Mouse (Mus musculus) midbrain, embryonic 14.5 days (tissue): ENCODE results near the gene Xpo6. TPM values are rescaled to one million over a fixed set of nuclear protein-coding genes. Genes with fewer than 3 reads are reported as not detected.

Source experiments
- ATAC-seq: fragments of 200-750 bp; cut with Nextera tagmentation; 2 replicates; pipeline ENCODE4 v1.8.0; 2017; ENCODE audit warnings: moderate number of reproducible peaks, moderate library complexity; ENCODE audit not compliant: low FRiP score, low TSS enrichment
- DNase-seq: peaks from one replicate; pipeline ENCODE4 v3.0.0-alpha.2; 2015
- H3K27ac ChIP-seq: fragments of 300-500 bp; sonication (generic); replicated peaks from 2 replicates; pipeline ENCODE4 v1.5.1; 2014; ENCODE audit warnings: mild to moderate bottlenecking, low read depth, low read length, moderate library complexity
- H3K27me3 ChIP-seq: fragments of 300-500 bp; sonication (generic); 2 replicates; pipeline ENCODE4 v1.6.1; 2014; ENCODE audit warnings: low read length, control low read depth, mixed read lengths; ENCODE audit not compliant: control insufficient read depth, insufficient read depth
- H3K36me3 ChIP-seq: fragments of 300-500 bp; sonication (generic); 2 replicates; pipeline ENCODE4 v1.6.1; 2014; ENCODE audit warnings: low read length, control low read depth; ENCODE audit not compliant: control insufficient read depth, insufficient read depth
- H3K4me1 ChIP-seq: fragments of 300-500 bp; sonication (generic); 2 replicates; pipeline ENCODE4 v1.6.1; 2014; ENCODE audit warnings: mild to moderate bottlenecking, antibody characterized with exemption, low read length, control low read depth; ENCODE audit not compliant: control insufficient read depth, insufficient read depth
- H3K4me2 ChIP-seq: fragments of 300-500 bp; sonication (generic); 2 replicates; pipeline ENCODE4 v1.6.1; 2014; ENCODE audit warnings: mild to moderate bottlenecking, low read length, moderate library complexity
- H3K4me3 ChIP-seq: fragments of 300-500 bp; sonication (generic); replicated peaks from 2 replicates; pipeline ENCODE4 v1.5.1; 2014; ENCODE audit warnings: low read depth, low read length
- H3K9ac ChIP-seq: fragments of 300-500 bp; sonication (generic); replicated peaks from 2 replicates; pipeline ENCODE4 v1.6.1; 2014; ENCODE audit warnings: mild to moderate bottlenecking, low read length, moderate library complexity
- H3K9me3 ChIP-seq: fragments of 300-500 bp; sonication (generic); 2 replicates; pipeline ENCODE4 v1.6.1; 2016; ENCODE audit warnings: low read length, control low read depth, mixed read lengths; ENCODE audit not compliant: control insufficient read depth
- WGBS: fragments of 180-500 bp; shearing (Covaris S2); extraction: QIAGEN DNeasy Blood & Tissue Kit; methylation state at CpG from one replicate; pipeline ENCODE4 v1.1.7; 2014; 5-methylcytosine and 5-hydroxymethylcytosine counted together
- polyA plus RNA-seq: library from polyadenylated mRNA; unstranded; fragments of >200 nt; fragmentation: Nextera tagmentation; extraction: Ambion mirVana; gene quantifications from 2 replicates; pipeline ENCODE4 v1.2.1, GENCODE M21; 2014

Gene Xpo6
- polyA plus RNA-seq, 1 experiment from 2014 or later, result 64.2 TPM

DNA sequence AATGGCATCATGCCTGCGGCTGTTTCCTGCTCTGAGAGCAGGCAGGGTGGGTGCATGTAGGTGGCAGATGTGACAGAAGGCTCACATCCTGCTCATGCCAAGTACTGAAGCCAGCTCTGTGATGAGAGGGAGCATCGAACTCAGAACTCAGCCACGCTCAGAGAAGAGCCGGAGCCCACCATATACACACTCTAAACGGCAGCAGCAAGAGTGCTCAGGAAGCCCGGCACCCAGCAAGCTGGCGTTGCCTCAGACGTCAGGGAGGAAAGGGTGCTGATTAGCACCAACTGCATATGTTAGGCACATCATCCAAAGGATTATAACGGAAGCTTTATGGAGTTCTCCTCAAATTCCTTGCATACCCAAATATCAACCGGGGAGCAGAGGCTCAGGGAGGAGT, 112.7 kb downstream of the Xpo6 start:
- Histone ChIP-seq H3K9me3 (no peaks in the 10 kb centered on the region), H3K4me2 (no peak overlapping the region), H3K9ac (no peak overlapping the region), H3K27ac (no peak overlapping the region), H3K4me1 (peaks cover 14% of the 10 kb centered on the region), H3K4me3 (no peak overlapping the region), H3K36me3 (no peaks in the 10 kb centered on the region), H3K27me3 (peaks cover 20% of the 10 kb centered on the region; the same call in 1 of the 2 replicates)
- DNase-seq (no peak), ATAC-seq (no peak)
- WGBS, result 76% methylated on average over 10 of the region's 10 CpGs

DNA sequence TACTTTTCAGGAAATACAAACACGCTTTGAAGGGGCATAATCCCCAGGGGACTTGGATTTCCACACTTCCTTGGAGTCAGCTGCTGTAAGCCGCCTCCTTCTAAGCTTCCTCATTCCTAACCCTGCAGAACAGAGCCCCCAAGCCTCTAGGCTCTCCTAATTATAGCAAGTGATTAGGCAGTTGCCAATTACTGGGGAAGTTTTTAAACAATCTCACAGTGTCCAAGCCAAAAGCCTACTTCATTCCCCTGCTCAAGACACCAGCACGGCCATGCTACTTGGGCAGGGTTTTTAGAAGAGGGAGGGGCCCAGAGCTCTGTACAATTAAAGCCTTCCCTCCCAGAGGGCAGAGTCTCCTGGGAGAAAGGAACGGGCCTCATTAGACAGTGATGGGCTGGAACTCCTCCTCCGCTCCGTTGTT, 114.0 kb downstream of the Xpo6 start:
- Histone ChIP-seq H3K4me3 (no peak overlapping the region), H3K4me2 (no peak overlapping the region), H3K9ac (no peak overlapping the region), H3K27ac (no peak overlapping the region), H3K27me3 (peaks cover 26% of the 10 kb centered on the region; the same call in 1 of the 2 replicates), H3K36me3 (no peaks in the 10 kb centered on the region), H3K9me3 (no peaks in the 10 kb centered on the region), H3K4me1 (peaks cover 16% of the 10 kb centered on the region)
- 11% methylated on average over 6 of the region's 6 CpGs for WGBS
- ATAC-seq, result no peak
- DNase-seq, result peak; percentile 66

DNA sequence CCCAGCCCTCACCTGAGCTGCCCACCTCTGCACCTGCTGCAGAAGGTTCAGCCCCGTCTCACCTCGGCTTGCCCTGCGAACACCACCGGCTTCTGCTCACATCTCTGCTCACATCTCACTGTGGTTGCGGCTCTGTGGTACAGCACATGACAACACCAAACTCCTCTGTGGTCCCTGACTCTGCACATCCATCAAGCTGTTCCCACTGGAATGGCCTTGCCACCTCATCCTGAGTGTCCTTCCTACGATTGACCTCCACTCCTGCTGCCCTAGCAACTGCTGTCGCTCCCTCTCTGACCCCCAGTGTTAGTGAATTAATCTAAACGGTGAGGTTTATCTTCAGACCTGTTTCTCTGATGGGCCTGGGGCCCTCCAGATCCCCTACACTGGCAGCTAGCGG, 115.1 kb downstream of the Xpo6 start:
- no peak overlapping the region for H3K4me2 ChIP-seq
- H3K27ac ChIP-seq, result no peak overlapping the region
- DNase-seq (no peak), ATAC-seq (no peak)
- H3K9ac ChIP-seq, result no peak overlapping the region
- 91% methylated on average over 9 of the region's 9 CpGs for WGBS
- peaks cover 35% of the 10 kb centered on the region for H3K27me3 ChIP-seq
- H3K4me3 ChIP-seq, result no peak overlapping the region
- no peaks in the 10 kb centered on the region for H3K36me3 ChIP-seq
- H3K4me1 ChIP-seq, result peaks cover 16% of the 10 kb centered on the region
- no peaks in the 10 kb centered on the region for H3K9me3 ChIP-seq

DNA sequence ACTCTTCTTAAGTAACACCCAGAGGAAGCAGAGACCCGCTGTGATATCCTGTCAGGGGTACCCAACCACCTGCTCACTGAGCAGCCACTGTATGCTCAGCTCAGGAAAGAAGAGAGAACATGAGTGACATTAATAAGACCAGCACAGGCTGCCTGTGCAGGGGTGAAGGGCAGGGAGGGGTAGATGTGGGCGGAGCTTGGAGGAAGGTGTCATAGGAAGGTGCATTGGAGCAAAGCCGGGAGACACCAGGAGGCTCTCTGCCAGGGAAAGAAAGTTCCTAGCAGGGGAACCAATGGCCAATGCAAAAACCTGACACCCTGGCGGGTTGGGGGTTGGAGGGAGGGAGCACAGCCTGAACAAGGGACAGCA, 116.3 kb downstream of the Xpo6 start:
- Histone ChIP-seq H3K27me3 (peaks cover 38% of the 10 kb centered on the region), H3K4me1 (peaks cover 16% of the 10 kb centered on the region), H3K27ac (no peak overlapping the region), H3K9ac (no peak overlapping the region), H3K9me3 (no peaks in the 10 kb centered on the region), H3K36me3 (no peaks in the 10 kb centered on the region), H3K4me3 (no peak overlapping the region), H3K4me2 (no peak overlapping the region)
- DNase-seq (no peak), ATAC-seq (no peak)
- WGBS, result 10% methylated on average over 4 of the region's 4 CpGs

DNA sequence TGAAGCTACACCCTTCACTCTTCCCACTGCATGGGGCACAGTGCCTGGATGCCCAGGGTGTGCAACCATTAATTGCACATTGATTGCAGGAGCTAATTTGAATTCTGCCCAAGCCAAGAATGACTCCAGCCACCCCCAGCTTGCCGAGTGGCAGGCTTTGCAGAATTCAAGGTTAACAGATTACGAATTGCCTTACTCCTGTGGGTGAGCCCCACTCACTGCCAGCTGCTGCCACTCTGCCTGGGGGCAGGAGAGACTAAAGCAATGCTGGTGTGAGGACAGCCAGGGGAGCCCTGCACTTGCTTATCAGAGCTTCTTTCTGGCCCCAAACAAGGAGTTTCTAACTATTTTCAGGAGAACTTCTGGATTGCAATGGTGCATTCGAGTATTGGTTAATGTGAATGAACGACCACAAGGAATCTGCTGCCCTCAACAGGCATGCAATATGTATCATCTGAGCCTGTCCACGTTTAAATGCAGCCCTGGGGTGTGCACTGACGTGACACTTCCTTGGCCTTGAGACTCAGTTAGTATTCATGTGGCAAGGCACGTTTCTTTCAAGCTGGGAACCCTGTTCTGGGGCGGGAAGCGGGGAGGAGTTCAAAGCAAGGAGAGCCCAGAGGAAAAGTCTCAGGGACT, 116.8 kb downstream of the Xpo6 start:
- H3K4me1 ChIP-seq, result peaks cover 16% of the 10 kb centered on the region

DNA sequence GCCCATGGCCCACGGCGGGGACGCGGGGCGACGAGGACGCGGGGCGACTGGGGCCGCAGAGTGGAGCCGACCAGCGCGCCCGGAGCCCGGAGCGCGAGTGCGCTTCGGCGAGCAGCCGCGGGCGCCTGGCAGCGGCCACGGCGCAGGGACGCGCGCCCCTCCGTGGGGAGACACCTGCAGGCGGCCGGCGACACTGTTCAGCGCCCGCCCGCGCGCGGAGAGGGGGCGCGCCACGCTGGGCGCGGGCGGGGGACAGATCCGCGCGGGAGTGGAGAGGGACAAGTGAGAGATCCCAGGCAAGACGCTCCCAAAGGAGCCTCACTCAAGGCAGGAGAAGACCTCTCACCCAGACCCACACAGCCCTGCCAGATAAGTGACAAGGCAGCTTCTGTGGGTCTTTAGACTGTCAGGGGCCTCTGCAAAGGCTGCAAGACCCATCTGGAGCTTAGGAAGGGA, 118.0 kb downstream of the Xpo6 start, which contains the start of gene Gsg1l:
Gene Gsg1l (minus strand): TSS at position 126 of the 456 bp plus-strand sequence.
- Histone ChIP-seq H3K27me3 (peaks cover 38% of the 10 kb centered on the region), H3K4me3 (peak within 1 kb of the TSS; percentile 59), H3K4me2 (peak within 1 kb of the TSS; percentile 91), H3K36me3 (no peaks in the 10 kb centered on the region), H3K9ac (peak within 1 kb of the TSS; percentile 68), H3K9me3 (no peaks in the 10 kb centered on the region), H3K27ac (0 out of 2 replicates have a peak within 1 kb of the TSS, but pooled peaks have one; percentile 41), H3K4me1 (peaks cover 16% of the 10 kb centered on the region)
- under 1% methylated on average over 49 of the region's 49 CpGs for WGBS
- ATAC-seq (peak; percentile 21; the same call in 1 of the 2 replicates), DNase-seq (peak; percentile 83)

More for the DNA sequence above, 116.8 kb downstream of the Xpo6 start:
- no peaks in the 10 kb centered on the region for H3K9me3 ChIP-seq
- peaks cover 38% of the 10 kb centered on the region for H3K27me3 ChIP-seq
- H3K4me2 ChIP-seq, result no peak overlapping the region
- no peak for ATAC-seq
- no peak overlapping the region for H3K9ac ChIP-seq
- no peak overlapping the region for H3K4me3 ChIP-seq
- H3K36me3 ChIP-seq, result no peaks in the 10 kb centered on the region
- H3K27ac ChIP-seq, result no peak overlapping the region
- 16% methylated on average over 9 of the region's 9 CpGs for WGBS
- DNase-seq, result peak; percentile 67

DNA sequence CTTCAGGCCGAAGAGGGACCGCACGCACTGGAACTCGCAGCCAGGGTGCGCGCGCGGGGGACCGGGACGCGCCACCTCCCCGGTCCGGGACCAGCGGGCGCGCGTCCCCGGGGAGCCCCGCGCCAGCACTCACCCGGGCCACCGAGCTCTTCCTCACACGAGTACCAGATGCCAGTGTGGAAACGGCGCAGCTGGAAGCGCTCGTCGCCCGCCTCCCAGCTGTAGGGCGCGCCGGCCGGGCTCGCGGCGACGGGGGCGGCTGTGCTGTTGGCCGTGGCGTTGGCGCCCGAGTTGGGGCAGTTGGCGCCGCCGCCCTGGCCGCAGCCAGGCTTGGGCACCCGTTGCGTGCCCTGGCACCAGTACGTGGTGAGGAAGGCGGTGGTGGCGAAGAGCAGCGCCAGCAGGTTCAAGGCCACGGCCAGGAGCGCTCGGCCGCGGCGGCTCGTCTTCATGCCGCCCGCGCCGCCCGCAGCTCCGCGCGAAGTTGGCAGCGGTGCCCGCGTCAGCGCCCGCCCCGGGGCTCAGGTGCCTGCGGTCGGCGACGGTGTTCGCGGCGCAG, 118.5 kb downstream of the Xpo6 start:
- Histone ChIP-seq H3K4me3 (peak overlapping the region; percentile 59), H3K9me3 (no peaks in the 10 kb centered on the region), H3K4me1 (peaks cover 16% of the 10 kb centered on the region), H3K36me3 (no peaks in the 10 kb centered on the region), H3K27me3 (peaks cover 38% of the 10 kb centered on the region), H3K9ac (peak overlapping the region; percentile 68), H3K4me2 (peak overlapping the region; percentile 91), H3K27ac (0 out of 2 replicates have a peak overlapping the region, but pooled peaks have one; percentile 41)
- 0 out of 2 replicates have a peak, but pooled peaks have one; percentile 37 for ATAC-seq
- DNase-seq, result peak; percentile 62
- WGBS, result under 1% methylated on average over 80 of the region's 80 CpGs

DNA sequence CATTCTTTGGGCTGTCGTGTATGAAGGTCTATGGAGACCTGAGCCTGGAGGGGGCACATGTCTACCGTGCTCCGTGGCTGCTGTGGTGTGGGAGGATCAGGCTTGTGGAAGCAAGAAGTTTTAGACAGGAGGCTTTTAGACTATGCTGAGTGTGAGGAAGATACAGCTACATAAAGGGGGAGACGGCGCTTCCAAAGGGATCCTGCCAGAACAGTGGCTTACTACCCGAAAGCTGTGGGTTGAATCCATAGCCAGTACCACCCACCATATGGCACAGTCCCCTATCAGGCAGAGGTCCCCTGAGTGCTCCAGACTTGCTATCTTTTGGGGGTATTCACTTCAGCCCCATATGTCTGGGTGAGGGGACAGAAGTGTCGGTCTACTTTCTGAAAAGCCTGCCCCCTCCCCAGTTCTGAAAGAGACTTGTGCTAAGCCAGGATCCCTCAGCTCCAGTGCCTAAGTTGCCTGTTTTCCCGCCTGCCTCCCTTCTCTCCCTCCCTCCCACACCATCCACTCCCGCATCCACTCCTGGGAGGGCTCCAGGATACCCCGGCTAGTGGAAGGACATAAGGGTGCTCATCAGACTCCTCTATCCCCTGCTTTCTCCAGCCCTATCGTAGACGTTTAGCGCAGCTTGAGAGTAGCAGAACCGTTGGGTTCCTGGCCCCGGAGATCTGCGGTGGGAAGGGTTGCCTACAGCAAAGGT, 119.2 kb downstream of the Xpo6 start:
- no peaks in the 10 kb centered on the region for H3K36me3 ChIP-seq
- H3K27me3 ChIP-seq, result peaks cover 38% of the 10 kb centered on the region
- peak; percentile 41 for DNase-seq
- no peak overlapping the region for H3K27ac ChIP-seq
- peak overlapping the region; percentile 91 for H3K4me2 ChIP-seq
- H3K9me3 ChIP-seq, result no peaks in the 10 kb centered on the region
- H3K4me1 ChIP-seq, result peaks cover 10% of the 10 kb centered on the region
- no peak for ATAC-seq
- H3K4me3 ChIP-seq, result peak overlapping the region; percentile 59
- WGBS, result 15% methylated on average over 16 of the region's 16 CpGs
- H3K9ac ChIP-seq, result peak overlapping the region; percentile 68
